Mouse (Mus musculus): Measurements from ENCODE around the gene Tox2. TPM values are rescaled to one million over a fixed set of nuclear protein-coding genes. Genes with fewer than 3 reads are reported as not detected.
A peak's percentile ranks its signal among the peaks of the same experiment; 100 is the strongest.

The Tox2 gene
- polyA plus RNA-seq, 1 experiment from 2014 or later, result 5.1 TPM

GRCm38 (mm10) chr2:163254228-163254627 lies 51.3 kb downstream of the Tox2 start:
- Histone ChIP-seq H3K27ac (replicated peaks; ENCODE audit: low read depth, low read length) (no peak overlapping the region), H3K9ac (ENCODE audit: low read depth, low read length) (no peak overlapping the region), H3K27me3 (replicated peaks; ENCODE audit: control insufficient read depth, insufficient read depth, low read length) (no peaks in the 10 kb centered on the region), H3K4me2 (ENCODE audit: low read depth, low read length) (no peak overlapping the region), H3K36me3 (ENCODE audit: control insufficient read depth, insufficient read depth, low read length) (no peaks in the 10 kb centered on the region), H3K4me1 (ENCODE audit: control insufficient read depth, insufficient read depth, low read length) (0 out of 2 replicates have a peak, but pooled peaks cover 3% of the 10 kb centered on the region), H3K9me3 (ENCODE audit: control insufficient read depth, low read length) (no peaks in the 10 kb centered on the region), H3K4me3 (ENCODE audit: low read depth, low read length) (no peak overlapping the region)
- ATAC-seq (ENCODE audit: low read depth), result no peak
- WGBS, result 82% methylated on average over 6 of the region's 6 CpGs
- no peak for DNase-seq (ENCODE audit: low spot score)

GRCm38 (mm10) chr2:163256765-163257164 lies 53.8 kb downstream of the Tox2 start:
- Histone ChIP-seq H3K4me3 (ENCODE audit: low read depth, low read length) (no peak overlapping the region), H3K9me3 (ENCODE audit: control insufficient read depth, low read length) (no peaks in the 10 kb centered on the region), H3K4me2 (ENCODE audit: low read depth, low read length) (no peak overlapping the region), H3K4me1 (ENCODE audit: control insufficient read depth, insufficient read depth, low read length) (0 out of 2 replicates have a peak, but pooled peaks cover 3% of the 10 kb centered on the region), H3K9ac (ENCODE audit: low read depth, low read length) (no peak overlapping the region), H3K27me3 (replicated peaks; ENCODE audit: control insufficient read depth, insufficient read depth, low read length) (no peaks in the 10 kb centered on the region), H3K27ac (replicated peaks; ENCODE audit: low read depth, low read length) (no peak overlapping the region), H3K36me3 (ENCODE audit: control insufficient read depth, insufficient read depth, low read length) (no peaks in the 10 kb centered on the region)
- WGBS, result 39% methylated on average over 1 of the region's 1 CpGs
- DNase-seq (ENCODE audit: low spot score) (no peak), ATAC-seq (ENCODE audit: low read depth) (no peak; the same call in 1 of the 2 replicates)

- DNase-seq (ENCODE audit: low spot score) (no peak), ATAC-seq (ENCODE audit: low read depth) (no peak)
- WGBS, result 63% methylated on average over 6 of the region's 6 CpGs
- H3K27ac ChIP-seq (replicated peaks; ENCODE audit: low read depth, low read length), result no peak overlapping the region
- H3K36me3 ChIP-seq (ENCODE audit: control insufficient read depth, insufficient read depth, low read length), result no peaks in the 10 kb centered on the region
- no peak overlapping the region for H3K9ac ChIP-seq (ENCODE audit: low read depth, low read length)
- no peak overlapping the region for H3K4me3 ChIP-seq (ENCODE audit: low read depth, low read length)
- H3K4me2 ChIP-seq (ENCODE audit: low read depth, low read length), result no peak overlapping the region
- no peaks in the 10 kb centered on the region for H3K9me3 ChIP-seq (ENCODE audit: control insufficient read depth, low read length)
- H3K4me1 ChIP-seq (ENCODE audit: control insufficient read depth, insufficient read depth, low read length), result no peaks in the 10 kb centered on the region
- no peaks in the 10 kb centered on the region for H3K27me3 ChIP-seq (replicated peaks; ENCODE audit: control insufficient read depth, insufficient read depth, low read length)
Measured at GRCm38 (mm10) chr2:163261362-163262054, 58.6 kb downstream of the Tox2 start.

GRCm38 (mm10) chr2:163262055-163262420 lies 59.1 kb downstream of the Tox2 start:
- no peak overlapping the region for H3K4me2 ChIP-seq (ENCODE audit: low read depth, low read length)
- WGBS, result 81% methylated on average over 4 of the region's 4 CpGs

GRCm38 (mm10) chr2:163267097-163267496 lies 64.2 kb downstream of the Tox2 start:
- H3K4me2 ChIP-seq (ENCODE audit: low read depth, low read length), result no peak overlapping the region
- H3K27me3 ChIP-seq (replicated peaks; ENCODE audit: control insufficient read depth, insufficient read depth, low read length), result no peaks in the 10 kb centered on the region
- no peak for ATAC-seq (ENCODE audit: low read depth)
- no peak overlapping the region for H3K27ac ChIP-seq (replicated peaks; ENCODE audit: low read depth, low read length)
- no peaks in the 10 kb centered on the region for H3K36me3 ChIP-seq (ENCODE audit: control insufficient read depth, insufficient read depth, low read length)
- no peak overlapping the region for H3K4me3 ChIP-seq (ENCODE audit: low read depth, low read length)
- DNase-seq (ENCODE audit: low spot score), result no peak
- H3K9me3 ChIP-seq (ENCODE audit: control insufficient read depth, low read length), result no peaks in the 10 kb centered on the region
- H3K4me1 ChIP-seq (ENCODE audit: control insufficient read depth, insufficient read depth, low read length), result peaks cover 7% of the 10 kb centered on the region; the same call in 1 of the 2 replicates
- no peak overlapping the region for H3K9ac ChIP-seq (ENCODE audit: low read depth, low read length)

More at GRCm38 (mm10) chr2:163262055-163262420, 59.1 kb downstream of the Tox2 start:
- H3K4me3 ChIP-seq (ENCODE audit: low read depth, low read length), result no peak overlapping the region
- no peak for DNase-seq (ENCODE audit: low spot score)
- H3K9me3 ChIP-seq (ENCODE audit: control insufficient read depth, low read length), result no peaks in the 10 kb centered on the region
- H3K9ac ChIP-seq (ENCODE audit: low read depth, low read length), result no peak overlapping the region
- H3K36me3 ChIP-seq (ENCODE audit: control insufficient read depth, insufficient read depth, low read length), result no peaks in the 10 kb centered on the region
- no peaks in the 10 kb centered on the region for H3K27me3 ChIP-seq (replicated peaks; ENCODE audit: control insufficient read depth, insufficient read depth, low read length)
- no peak overlapping the region for H3K27ac ChIP-seq (replicated peaks; ENCODE audit: low read depth, low read length)
- H3K4me1 ChIP-seq (ENCODE audit: control insufficient read depth, insufficient read depth, low read length), result no peaks in the 10 kb centered on the region
- ATAC-seq (ENCODE audit: low read depth), result no peak

- H3K4me1 ChIP-seq (ENCODE audit: control insufficient read depth, insufficient read depth, low read length), result peaks cover 8% of the 10 kb centered on the region; the same call in 1 of the 2 replicates
- no peaks in the 10 kb centered on the region for H3K36me3 ChIP-seq (ENCODE audit: control insufficient read depth, insufficient read depth, low read length)
- no peaks in the 10 kb centered on the region for H3K27me3 ChIP-seq (replicated peaks; ENCODE audit: control insufficient read depth, insufficient read depth, low read length)
- no peaks in the 10 kb centered on the region for H3K9me3 ChIP-seq (ENCODE audit: control insufficient read depth, low read length)
- DNase-seq (ENCODE audit: low spot score) (peak; percentile 83), ATAC-seq (ENCODE audit: low read depth) (0 out of 2 replicates have a peak, but pooled peaks have one; percentile 22)
- H3K4me2 ChIP-seq (ENCODE audit: low read depth, low read length), result no peak overlapping the region
- H3K27ac ChIP-seq (replicated peaks; ENCODE audit: low read depth, low read length), result no peak overlapping the region
- no peak overlapping the region for H3K4me3 ChIP-seq (ENCODE audit: low read depth, low read length)
- 40% methylated on average over 8 of the region's 8 CpGs for WGBS
- H3K9ac ChIP-seq (ENCODE audit: low read depth, low read length), result no peak overlapping the region
Measured at GRCm38 (mm10) chr2:163271581-163272492, 68.9 kb downstream of the Tox2 start.

- Histone ChIP-seq H3K9me3 (ENCODE audit: control insufficient read depth, low read length) (no peaks in the 10 kb centered on the region), H3K4me3 (ENCODE audit: low read depth, low read length) (no peak overlapping the region), H3K27me3 (replicated peaks; ENCODE audit: control insufficient read depth, insufficient read depth, low read length) (no peaks in the 10 kb centered on the region), H3K4me1 (ENCODE audit: control insufficient read depth, insufficient read depth, low read length) (peaks cover 13% of the 10 kb centered on the region; the same call in 1 of the 2 replicates), H3K27ac (replicated peaks; ENCODE audit: low read depth, low read length) (no peak overlapping the region), H3K4me2 (ENCODE audit: low read depth, low read length) (no peak overlapping the region), H3K36me3 (ENCODE audit: control insufficient read depth, insufficient read depth, low read length) (no peaks in the 10 kb centered on the region), H3K9ac (ENCODE audit: low read depth, low read length) (no peak overlapping the region)
- WGBS, result 75% methylated on average over 8 of the region's 8 CpGs
- DNase-seq (ENCODE audit: low spot score) (no peak), ATAC-seq (ENCODE audit: low read depth) (no peak)
Measured at GRCm38 (mm10) chr2:163273815-163274214, 70.9 kb downstream of the Tox2 start.

- Histone ChIP-seq H3K4me3 (ENCODE audit: low read depth, low read length) (no peak overlapping the region), H3K27me3 (replicated peaks; ENCODE audit: control insufficient read depth, insufficient read depth, low read length) (no peaks in the 10 kb centered on the region; the same call in 1 of the 2 replicates), H3K9ac (ENCODE audit: low read depth, low read length) (no peak overlapping the region), H3K9me3 (ENCODE audit: control insufficient read depth, low read length) (no peaks in the 10 kb centered on the region), H3K36me3 (ENCODE audit: control insufficient read depth, insufficient read depth, low read length) (no peaks in the 10 kb centered on the region), H3K4me1 (ENCODE audit: control insufficient read depth, insufficient read depth, low read length) (peaks cover 13% of the 10 kb centered on the region; the same call in 1 of the 2 replicates), H3K4me2 (ENCODE audit: low read depth, low read length) (no peak overlapping the region), H3K27ac (replicated peaks; ENCODE audit: low read depth, low read length) (no peak overlapping the region)
- DNase-seq (ENCODE audit: low spot score), result no peak
- no peak for ATAC-seq (ENCODE audit: low read depth)
- 84% methylated on average over 14 of the region's 14 CpGs for WGBS
Measured at GRCm38 (mm10) chr2:163275986-163276385, 73.1 kb downstream of the Tox2 start.
